Mouse (Mus musculus): Measurements from ENCODE around the gene Wdr1.
"Not testable (repeated sequence)": the region's sequence is repeated elsewhere in the genome, so short reads cannot be mapped to it uniquely, and the experiment has no call there.

The Wdr1 gene

DNA sequence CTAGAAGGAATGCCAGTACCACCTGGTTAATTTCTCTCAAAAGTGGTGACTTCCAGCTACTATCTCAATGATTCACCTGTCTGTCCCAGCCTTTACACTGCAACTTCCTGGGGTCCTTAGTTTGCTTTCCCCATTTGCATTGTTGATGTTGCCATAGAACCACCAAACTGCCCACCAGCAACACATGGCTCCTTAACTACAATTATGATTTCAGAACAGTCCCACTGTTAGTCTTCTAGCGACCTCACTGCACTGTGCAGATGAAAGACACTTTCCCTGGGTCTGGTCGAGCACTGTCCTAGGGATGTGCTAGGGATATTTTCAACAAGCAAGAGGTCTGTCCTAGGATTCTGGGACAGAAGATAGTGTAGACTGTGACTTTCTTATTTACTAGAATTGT is at the start of gene Wdr1:
TSS of gene Wdr1 (minus strand) at position 101 of the 400 bp plus-strand sequence.
- no peak for DNase-seq

DNA sequence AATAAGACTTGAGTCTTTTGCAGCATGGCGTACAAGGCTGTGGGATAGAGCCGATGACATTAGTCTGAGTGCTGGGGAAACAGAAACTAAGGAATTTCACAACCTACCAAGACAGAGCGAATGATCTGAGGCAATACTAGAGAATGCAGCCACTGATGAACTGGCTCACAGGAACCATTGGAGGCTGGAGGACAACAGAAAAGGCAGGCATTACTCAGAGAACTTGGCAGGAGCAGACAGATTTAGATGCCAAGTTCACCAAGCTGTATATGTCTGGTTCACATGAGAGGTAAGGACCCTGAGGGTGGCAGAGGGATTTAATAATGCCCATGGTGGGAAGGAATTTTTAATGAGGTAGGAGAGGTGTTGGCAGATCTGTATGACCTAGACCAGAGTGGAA is 48.1 kb upstream of the Wdr1 start:
- no peak for DNase-seq

DNA sequence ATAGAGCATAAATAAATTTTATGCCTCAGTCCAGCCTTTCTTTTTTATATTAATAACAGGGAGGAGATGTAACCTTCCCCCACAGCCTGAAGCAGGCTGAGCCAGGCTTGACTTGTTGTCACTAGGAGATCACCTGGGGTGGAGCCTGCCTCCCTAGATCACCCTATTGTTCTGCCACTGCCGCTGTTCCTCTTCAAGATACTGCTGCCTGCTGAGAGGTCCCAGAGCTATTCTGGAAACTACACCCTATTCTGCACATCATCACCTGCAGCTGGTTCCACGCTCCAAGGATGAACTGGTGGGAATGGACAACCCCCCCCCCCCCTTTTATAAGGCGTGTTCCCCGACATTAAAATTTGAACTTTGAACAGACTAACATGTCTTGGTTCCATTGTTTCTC is 45.2 kb upstream of the Wdr1 start:
- DNase-seq, result not testable (repeated sequence)

DNA sequence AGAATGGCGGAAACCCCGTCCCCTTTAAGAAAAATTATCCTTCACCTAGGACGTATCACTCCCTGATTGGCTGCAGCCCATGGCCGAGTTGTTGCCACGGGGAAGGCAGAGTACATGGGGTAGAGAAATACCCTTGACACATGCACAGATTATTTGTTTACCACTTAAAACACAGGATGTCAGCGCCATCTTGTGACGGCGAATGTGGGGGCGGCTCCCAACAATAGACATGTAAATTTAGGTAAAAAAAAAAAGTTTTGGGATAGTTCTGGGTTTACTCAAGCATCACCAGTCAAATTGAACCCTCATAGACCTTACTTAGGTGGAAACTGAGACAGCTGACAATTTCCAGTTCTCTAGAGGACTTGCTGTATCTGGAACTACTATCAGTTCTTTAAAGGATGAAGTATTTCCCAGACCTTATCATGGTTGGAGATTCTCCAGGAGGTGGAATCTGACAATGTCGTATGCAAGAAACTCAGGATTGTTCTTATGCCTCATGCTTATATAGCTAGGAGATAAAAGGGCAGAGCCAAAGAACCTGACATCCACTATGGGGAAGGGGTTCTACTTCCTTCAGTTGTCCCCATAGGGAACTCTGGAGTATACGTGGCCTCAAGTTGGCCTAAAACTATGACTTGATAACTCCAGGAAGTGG is 35.8 kb upstream of the Wdr1 start:
- no peak for DNase-seq

DNA sequence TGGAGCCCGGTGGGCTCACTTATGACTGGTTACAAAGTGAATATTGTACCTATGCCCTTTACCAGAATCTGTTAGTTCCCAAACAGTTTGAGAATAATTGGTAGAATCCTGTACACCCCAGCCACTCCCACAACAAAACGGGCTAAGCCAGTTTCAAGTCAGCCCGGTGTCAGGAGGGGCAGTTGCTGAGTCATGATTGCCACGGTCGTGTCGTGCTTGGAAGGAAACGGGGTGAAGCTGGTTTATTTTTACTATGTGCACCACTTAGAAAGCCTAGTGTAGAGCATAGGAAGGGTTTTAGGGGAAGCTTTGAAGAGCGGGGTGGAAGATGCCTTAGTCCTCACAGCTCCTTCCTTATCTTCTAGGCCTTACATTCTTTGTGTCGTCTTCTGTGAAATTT is 25.9 kb upstream of the Wdr1 start:
- DNase-seq, result no peak

DNA sequence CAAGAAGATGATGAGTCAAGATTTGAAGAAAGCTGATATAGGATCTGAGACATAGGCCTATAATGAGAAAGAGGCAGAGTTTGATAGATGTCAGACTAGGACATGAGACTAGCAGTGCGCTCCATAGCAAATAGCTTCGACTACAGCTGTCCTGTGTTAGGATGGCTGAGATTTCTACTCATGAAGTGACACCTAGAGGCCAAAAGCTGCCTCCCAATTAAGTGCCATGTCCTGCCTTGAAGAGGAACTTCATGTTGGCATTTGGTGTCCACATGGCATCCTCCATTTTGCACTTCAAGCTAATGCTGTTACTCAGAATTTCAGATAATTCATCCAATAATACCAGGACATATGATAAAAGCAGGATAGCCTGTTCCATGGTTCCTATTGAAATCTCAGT is 22.4 kb upstream of the Wdr1 start:
- no peak for DNase-seq

DNA sequence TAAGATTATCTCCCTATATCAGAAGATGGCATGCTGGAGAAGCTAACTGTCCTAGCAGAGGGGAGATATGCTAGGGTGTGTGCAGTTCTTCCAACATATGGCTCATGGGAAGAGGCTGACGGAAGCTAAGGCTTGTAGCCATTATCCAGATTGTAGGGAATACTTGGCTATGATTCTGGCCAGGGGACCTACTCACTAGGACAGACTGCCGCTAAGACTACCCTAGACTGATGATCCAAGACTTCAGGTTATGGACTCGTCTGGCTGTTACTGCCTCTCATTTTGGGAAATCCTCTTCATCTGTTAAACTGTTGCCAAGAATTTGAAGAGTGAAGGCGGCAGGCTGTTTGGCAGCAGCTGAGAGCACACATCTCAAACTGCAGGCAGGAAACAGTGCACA is 20.0 kb upstream of the Wdr1 start:
- DNase-seq, result no peak

DNA sequence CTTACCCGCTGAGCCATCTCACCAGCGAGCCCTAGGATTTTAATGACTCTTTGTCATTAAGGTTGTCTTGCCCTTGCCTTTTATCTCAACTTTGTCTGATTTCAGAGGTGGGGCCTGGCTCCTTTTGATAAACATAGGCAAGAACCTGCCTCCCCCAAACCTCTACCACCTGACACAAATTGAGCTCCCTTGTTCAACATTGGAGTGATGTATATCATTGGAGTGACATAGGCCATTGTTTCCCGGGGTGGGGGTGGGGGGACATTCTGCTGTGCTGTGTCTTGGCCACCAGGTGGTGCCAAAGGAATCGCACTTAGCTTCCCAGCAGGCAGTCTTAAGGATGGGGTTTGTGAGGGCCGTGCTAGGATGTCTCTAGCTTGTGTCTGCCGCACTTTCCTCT is 17.7 kb upstream of the Wdr1 start:
- peak; percentile 34 to 57 for DNase-seq

DNA sequence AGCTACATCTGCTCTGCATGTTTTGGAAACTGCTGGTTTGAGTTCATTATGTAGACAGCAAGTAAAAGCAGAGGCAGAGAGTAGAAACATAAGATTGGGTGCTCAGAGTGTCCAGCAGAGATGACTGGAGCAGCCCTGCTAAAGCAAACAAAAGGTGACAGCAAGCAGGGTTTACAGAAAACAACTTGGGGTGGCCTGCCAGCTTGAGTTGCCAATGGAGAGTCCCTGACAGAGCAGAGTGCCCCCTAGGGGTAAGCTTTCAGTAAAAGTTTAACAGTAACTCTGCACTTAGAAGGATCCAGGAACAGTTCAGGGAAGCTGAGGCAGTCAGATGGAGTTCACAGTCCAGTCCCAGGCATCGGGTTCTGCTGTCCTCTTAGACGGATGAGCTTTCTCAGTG is 7.9 kb upstream of the Wdr1 start:
- DNase-seq, result peak; percentile 41 to 56

DNA sequence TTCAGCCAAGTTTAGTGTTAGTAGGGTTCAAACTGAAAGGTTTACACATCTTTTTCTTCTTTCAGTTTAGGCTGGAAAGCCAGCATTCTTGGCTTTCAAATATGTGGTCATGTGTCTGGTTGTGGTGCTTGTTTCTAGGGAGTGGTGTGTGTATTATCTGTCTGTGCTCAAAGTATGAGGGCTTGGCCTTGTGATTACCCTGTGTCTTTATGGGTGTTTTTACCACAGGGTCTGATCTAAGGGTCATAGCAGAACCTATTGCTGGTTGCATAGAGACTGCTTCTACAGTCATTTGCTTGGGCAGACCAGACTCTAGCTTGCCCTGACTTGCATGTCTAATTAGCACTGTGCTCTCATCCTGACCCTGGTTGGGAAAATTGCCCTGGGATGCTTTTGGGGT is 5.6 kb upstream of the Wdr1 start:
- DNase-seq, result no peak

DNA sequence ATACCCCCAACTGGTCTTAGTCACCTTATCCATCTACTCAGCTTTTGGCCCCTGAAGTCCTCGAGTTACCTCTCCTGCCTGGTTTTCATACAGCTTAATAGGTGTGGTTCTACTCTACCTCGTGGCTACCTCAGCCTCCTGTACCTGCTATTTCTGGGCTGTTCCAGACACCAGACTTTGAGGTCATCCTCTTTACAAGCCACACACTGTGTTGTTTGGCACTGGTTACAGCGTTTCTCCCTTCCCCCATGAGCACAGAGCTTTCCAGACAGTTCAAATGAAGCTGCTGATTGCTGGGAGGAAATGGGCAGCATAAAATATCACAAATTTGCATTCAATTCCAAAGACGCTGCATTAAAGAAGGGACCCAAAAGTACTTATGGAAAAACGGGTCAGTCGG is 1.8 kb upstream of the Wdr1 start:
- DNase-seq, result no peak

DNA sequence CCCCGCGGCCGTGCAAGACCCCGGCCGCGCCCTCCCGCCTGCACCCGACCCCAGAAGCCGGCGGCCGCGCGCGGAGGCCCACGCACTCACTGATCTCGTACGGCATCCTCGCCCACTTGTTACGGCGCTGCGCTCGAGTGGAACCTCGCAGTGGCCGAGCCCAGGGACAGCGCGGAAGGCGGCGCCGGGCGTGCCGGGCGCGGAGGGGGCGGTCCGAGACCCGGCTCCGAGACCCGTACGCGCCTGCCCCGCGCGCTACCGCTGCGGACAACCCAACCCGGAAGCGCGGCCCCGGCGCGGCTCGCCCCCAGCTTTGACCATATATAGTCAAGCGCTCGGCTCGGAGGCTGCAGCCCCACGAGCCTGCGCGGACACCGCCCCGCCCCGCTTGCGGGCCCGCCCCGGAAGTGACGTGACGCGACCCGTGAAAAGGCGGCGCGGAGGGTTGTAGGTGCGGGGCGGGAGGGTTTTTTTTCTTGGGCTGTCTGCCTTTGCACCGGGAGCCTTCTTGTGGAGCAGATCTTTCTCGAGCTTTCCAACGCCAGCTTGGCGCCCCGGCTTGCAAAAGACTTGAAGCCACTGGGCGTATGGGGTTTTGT is 1.5 kb downstream of the Wdr1 start:
- peak; percentile 98 to 99 for DNase-seq

DNA sequence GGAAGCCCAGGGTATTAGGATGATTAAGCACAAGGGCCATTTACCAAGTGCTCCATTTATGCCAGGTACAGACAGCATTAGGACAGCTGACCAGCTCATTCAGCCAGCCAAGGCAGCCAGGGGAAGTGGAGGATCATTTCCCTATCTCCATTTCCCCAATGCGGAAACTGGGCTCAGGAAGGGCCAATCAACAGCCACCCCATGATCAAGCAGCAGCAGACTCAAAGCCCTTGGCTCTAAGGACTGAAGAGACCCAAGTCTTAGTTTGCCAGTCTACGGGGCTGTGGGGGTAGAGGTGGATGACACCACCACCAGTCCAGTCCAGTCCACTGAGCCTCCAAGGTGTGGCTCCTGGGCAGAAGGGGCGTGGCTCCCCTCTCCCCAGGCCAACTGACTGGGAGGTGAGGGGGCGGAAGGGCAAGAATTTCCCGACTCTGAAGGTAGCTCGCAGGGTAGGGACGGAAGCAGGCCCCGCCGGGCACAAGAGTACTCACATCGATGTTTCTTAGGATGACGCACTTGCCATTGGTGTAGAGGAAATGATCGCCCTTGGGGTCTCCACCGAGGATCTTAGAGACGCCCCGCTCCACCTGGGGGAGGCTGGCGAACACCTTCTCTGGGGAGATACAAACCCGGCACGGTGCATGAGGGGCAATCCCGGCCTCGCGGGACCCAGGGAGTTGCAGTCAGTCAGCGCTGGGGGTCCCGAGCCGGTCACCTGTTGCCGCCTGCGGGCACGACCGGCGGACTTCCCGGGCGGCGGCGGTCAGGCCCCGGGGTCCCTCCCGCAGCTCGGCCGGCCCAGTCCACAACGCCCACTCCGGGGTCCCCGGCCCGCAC is 2.2 kb downstream of the Wdr1 start:
- DNase-seq, result peak; percentile 58 to 64

DNA sequence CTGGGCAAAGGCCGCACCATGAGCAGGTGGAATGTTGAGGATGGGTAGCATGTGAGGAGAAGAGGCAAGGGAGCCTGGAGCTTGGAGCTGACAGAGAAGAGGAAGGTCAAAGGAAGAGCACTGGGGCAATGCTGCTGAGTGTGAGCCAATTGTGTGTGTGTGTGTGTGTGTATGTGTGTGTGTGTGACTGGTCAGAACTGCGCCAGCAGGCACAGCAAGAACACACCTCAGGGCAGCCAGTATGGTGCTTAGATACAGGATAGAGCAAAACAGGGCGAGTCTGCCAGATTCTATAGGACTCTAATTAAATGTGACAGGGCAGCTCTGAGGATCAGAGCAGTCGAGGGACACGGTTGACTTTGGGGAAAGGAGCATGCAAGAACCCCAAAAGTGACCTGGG is 4.2 kb downstream of the Wdr1 start:
- DNase-seq, result peak in 1 of 2 experiments; percentile 40

DNA sequence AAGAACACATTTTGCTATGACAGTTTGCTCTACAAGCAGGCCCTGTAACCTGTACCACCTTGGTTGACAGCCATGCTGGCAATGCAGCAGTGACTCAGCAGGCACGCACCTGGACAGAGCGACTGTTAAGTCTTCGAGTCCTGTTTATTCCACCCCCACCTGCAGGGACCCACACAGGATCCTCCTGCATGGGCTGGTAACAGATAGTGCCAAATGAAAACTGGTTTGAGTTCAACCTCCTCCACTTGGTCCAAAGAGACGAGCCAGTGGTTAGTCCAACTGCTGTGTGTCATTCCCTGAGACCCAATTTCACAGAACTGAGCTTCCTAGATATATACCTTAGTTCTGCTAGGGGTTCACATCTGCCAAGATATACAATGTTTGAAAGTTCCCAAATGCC is 5.2 kb downstream of the Wdr1 start:
- peak; percentile 54 to 56 for DNase-seq

DNA sequence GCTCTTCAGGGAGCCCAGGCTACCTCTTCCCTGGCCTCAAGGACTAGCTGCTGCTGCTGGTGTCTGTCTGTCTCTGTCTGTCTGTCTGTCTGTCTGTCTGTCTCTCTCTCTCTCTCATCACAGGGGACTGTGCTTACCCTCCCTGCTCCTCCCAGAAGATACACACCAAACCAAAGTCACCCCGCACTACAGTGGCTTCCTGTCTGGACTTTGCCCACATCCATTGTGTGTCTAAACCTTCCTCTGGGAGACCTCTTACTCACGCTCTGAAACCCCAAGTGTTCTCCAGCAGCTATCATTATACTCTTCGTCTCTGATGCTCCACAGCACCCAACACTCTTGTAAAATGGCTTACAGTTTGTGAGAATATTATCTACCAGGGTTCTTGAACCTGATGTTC is 6.6 kb downstream of the Wdr1 start:
- DNase-seq, result no peak

DNA sequence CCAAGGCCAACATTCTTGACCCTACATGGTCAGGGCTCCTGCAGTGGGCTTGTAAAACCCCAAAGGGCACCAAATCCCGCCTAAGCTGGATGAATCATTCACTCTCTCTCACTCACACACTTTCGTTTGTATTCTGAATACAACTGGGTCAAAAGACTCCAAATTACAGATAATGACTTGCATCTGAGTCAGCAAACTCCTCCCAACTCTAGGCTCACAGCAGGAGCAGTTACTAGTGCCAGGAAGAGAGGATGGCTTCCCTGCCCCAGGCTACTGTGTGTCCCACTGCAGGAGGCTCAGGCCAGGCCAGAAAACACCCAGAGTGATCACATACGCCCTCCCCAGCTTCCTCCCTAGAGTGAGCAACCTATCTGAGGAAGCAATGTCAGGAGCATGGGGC is 9.1 kb downstream of the Wdr1 start:
- peak; percentile 68 to 72 for DNase-seq

DNA sequence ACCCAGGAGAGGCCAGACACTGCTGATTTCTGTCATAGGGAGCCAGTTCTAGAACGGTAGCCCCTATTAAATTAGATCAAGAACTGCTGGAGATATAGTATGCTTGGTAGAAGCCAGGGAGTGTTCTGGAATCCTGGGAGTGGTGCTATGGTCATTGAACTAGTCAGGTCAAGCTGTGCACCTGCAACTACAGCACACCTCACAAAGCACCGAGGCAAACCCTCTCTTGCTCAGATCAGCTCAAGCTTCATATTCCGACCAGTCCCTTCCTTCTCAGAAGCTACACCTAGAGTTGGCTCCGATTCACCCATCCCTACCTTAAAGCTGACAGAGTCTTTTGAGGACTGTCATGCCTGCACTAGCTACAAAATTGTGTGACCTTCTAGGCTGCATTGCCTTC is 9.5 kb downstream of the Wdr1 start:
- no peak for DNase-seq

DNA sequence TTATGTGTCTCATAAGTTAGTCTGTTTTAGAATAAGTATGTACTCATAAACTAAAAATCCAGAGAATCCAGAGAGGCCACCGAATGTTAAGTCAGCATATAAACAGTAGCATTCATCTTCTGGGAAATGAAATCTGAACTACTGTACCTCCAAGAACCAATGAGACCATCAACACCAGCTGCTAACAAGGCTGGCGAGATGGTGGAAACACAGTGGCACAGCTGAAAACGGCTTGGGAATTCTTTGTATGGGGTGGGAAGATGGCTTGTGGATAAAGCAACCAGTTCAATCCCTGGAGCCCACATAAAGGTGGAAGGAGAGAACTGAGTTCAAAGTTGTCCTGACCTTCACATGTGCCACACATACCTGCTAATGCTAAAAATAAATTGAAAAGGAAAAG is 10.4 kb downstream of the Wdr1 start:
- no peak for DNase-seq

DNA sequence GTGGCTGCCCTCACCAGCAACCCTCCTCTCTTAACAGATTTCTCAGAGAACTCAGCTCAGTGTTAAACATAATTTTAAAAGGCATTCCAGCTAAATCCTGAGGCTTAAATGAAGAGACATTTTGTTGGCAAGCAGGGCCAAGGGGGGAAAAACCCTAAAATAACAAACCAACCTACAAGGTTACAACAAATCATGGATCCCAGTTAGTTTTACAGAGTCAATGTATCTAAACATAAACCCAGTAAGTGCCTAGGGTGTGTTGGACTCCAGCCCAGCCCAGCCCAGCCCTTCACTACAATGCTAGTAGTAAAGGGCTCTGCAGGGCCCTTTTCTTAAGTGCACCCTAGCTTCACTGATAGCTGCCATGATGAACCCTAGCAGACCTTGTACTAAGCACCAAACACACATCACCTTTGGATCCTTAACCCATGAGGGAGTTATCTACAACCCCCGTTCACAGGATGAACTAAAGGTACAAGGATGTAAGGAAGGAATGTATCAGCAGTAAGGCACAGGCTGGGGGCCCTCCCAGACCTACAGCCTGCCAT is 12.7 kb downstream of the Wdr1 start:
- no peak for DNase-seq

DNA sequence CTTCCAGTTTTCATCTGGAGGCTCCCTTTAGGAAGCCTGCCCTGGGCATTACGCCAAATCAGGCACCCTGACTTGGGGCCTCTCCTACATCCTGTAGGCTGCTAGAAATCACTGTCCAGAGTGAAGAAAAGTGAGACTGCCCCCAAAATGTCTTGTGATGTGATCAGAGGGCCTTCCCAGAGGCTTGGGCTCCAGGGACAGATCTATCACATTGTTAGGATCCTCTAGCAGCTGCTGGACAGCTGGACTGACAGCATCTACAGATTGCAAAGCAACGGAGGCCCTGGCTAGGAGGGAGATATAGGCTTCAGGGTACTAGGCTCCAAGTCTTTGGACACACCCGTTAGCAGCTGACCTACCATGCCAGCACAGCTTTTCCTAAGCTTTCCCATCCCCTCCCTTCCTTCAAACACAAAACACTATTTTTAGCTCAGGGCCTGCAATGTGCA is 13.5 kb downstream of the Wdr1 start:
- DNase-seq, result no peak

DNA sequence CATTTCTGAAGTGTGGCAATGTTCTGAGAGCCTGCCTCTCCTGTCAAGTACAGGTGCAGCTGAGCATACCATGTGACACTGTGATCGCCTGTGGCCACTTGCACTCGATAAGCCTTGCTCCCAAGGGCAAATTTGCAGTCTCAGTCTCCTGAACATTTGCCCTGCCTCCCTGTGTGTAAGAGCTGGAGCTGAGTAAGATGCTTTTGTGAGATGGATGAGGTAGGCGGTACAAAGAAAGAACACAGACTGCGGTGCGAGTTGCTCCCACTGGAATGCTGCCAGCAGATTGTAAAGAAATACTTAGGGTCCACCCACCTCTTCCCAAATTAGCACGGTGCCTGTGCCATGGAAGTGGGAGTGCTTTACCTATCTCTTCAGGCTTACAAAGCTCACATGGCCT is 15.6 kb downstream of the Wdr1 start:
- no peak for DNase-seq

Measured in cerebellum, adult 18-20 months (tissue).